Mouse (Mus musculus): ENCODE data around the gene Gm7697. TPM values are rescaled to one million over a fixed set of nuclear protein-coding genes. Genes with fewer than 3 reads are reported as not detected.
A peak's percentile ranks its signal among the peaks of the same experiment; 100 is the strongest.
"Not testable (repeated sequence)": the region's sequence is repeated elsewhere in the genome, so short reads cannot be mapped to it uniquely, and the experiment has no call there.

Gene Gm7697
- not detected in 2 replicates for total RNA-seq (2014; rRNA removed)
- polyA plus RNA-seq (2012; rRNA removed): not detected in 2 replicates

DNA sequence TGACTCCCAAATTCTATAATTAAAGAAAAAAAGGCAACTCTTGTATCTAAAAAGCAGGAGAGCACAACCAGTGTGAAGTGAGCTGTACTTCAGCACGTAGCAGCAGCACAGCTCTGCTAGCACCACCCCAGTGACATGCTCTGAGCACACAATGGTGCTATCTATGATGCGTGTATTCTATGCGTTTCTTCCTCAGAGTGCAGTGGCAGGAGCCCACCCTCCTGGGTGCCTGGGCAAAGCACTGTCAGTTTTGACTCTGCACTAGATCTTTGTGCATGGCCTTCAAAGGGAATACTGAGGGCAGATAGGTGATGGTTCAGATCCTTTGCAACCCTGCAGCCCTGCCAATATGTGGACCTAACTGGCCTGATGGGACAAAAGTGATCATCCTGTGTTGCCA lies at the start of gene Gm7697:
Gene Gm7697 (minus strand): TSS at position 101 of the 400 bp plus-strand sequence.
- not testable (repeated sequence) for H3K36me3 ChIP-seq (ENCODE audit: control insufficient read depth, insufficient read depth, low read length); H3K27me3 ChIP-seq (ENCODE audit: control insufficient read depth, insufficient read depth, low read length); H3K27ac ChIP-seq (replicated peaks; ENCODE audit: insufficient read depth, low read depth, low read length); H3K9ac ChIP-seq (ENCODE audit: low read depth, low read length); DNase-seq (ENCODE audit: extremely low read depth, low read depth, low spot score); H3K79me2 ChIP-seq (ENCODE audit: control insufficient read depth, insufficient read depth, low read length); H3K4me1 ChIP-seq (ENCODE audit: control insufficient read depth, insufficient read depth, low read length); H3K4me3 ChIP-seq (ENCODE audit: insufficient read depth, low read depth, low read length)
- 98% methylated on average over 3 of the region's 3 CpGs for WGBS

DNA sequence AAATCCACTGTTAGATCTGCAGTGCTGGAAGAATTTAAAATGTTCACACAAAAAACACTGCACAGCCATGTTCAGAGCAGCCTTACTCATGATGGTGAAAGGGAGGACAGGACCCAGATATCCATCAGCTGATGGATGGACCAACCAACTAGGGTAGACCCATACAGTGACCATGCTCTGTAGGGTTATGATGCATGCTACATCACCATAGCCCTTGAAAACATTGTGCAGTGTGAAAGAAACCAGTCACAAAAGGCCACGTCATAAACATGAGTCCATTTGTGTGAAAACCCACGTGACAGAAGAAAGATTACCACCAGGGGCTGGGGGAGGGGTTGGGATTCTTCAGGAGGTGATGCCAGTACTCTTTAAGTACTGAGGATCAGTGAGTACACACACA lies 28.5 kb upstream of the Gm7697 start:
- WGBS: 50% methylated on average over 2 of the region's 2 CpGs
- H3K9ac ChIP-seq (ENCODE audit: low read depth, low read length); H3K4me3 ChIP-seq (ENCODE audit: insufficient read depth, low read depth, low read length); H3K4me1 ChIP-seq (ENCODE audit: control insufficient read depth, insufficient read depth, low read length); H3K27ac ChIP-seq (replicated peaks; ENCODE audit: insufficient read depth, low read depth, low read length); DNase-seq (ENCODE audit: extremely low read depth, low read depth, low spot score); H3K36me3 ChIP-seq (ENCODE audit: control insufficient read depth, insufficient read depth, low read length); H3K79me2 ChIP-seq (ENCODE audit: control insufficient read depth, insufficient read depth, low read length); H3K27me3 ChIP-seq (ENCODE audit: control insufficient read depth, insufficient read depth, low read length): not testable (repeated sequence)

DNA sequence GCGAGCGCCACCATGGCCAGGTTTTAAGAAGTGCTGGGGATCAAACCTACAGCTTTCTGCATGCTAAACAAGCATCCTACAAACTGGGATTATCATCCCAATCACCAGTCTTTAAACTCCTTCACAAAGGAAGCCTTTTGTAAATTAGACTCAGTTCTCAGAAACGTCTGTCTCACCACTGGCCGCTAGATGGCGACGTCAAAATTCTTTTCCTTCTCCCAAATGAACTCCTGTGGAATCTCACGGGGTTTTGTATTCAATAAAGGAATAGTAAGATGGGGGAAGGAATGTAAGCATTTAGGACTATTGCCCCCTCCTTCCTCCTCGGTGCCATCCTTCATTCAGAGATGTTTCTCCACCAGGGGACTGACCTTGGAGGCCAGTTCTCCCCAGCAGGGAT lies 26.8 kb upstream of the Gm7697 start:
- not testable (repeated sequence) for H3K4me3 ChIP-seq (ENCODE audit: insufficient read depth, low read depth, low read length); H3K9ac ChIP-seq (ENCODE audit: low read depth, low read length); H3K27me3 ChIP-seq (ENCODE audit: control insufficient read depth, insufficient read depth, low read length); H3K36me3 ChIP-seq (ENCODE audit: control insufficient read depth, insufficient read depth, low read length); H3K4me1 ChIP-seq (ENCODE audit: control insufficient read depth, insufficient read depth, low read length); H3K27ac ChIP-seq (replicated peaks; ENCODE audit: insufficient read depth, low read depth, low read length); H3K79me2 ChIP-seq (ENCODE audit: control insufficient read depth, insufficient read depth, low read length)
- WGBS: 11% methylated on average over 8 of the region's 8 CpGs
- peak; percentile 13 for DNase-seq (ENCODE audit: extremely low read depth, low read depth, low spot score)

DNA sequence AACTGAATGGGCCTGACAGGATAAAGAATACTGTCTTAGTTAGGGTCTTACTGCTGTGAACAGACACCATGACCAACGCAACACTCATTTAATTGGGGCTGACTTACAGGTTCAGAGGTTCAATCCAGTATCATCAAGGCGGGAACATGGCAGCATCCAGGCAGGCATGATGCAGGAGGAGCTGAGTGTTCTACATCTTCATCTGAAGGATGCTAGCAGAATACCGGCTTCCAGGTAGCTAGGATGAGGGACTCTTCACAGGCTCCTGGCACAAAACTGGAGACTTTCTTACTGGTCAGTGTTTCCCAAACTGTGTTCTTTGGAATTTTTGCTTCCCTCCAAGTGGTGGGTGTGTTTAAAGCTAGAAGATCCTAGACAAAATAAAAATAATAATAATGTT lies 25.3 kb upstream of the Gm7697 start:
- not testable (repeated sequence) for H3K9ac ChIP-seq (ENCODE audit: low read depth, low read length); H3K4me1 ChIP-seq (ENCODE audit: control insufficient read depth, insufficient read depth, low read length); H3K27me3 ChIP-seq (ENCODE audit: control insufficient read depth, insufficient read depth, low read length); H3K27ac ChIP-seq (replicated peaks; ENCODE audit: insufficient read depth, low read depth, low read length); DNase-seq (ENCODE audit: extremely low read depth, low read depth, low spot score); H3K79me2 ChIP-seq (ENCODE audit: control insufficient read depth, insufficient read depth, low read length); H3K36me3 ChIP-seq (ENCODE audit: control insufficient read depth, insufficient read depth, low read length); H3K4me3 ChIP-seq (ENCODE audit: insufficient read depth, low read depth, low read length)
- WGBS: 97% methylated on average over 3 of the region's 3 CpGs

DNA sequence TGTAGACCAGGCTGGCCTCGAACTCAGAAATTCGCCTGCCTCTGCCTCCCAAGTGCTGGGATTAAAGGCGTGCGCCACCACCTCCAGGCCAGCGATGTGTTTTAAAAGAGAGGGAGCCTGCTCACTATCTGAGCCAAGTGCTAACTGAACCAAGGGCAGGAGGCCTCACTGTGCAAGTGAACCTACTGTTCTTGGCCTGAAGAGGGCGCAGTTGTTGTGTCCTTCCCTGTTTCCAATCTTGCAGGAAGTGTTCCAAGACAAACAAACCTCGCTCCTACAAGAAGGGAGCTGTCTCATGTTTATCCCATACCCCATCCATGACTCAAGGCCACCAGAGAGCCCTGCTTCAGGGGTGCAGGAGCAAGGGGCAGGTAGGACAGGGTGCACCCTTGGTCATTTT lies 24.4 kb upstream of the Gm7697 start:
- not testable (repeated sequence) for H3K36me3 ChIP-seq (ENCODE audit: control insufficient read depth, insufficient read depth, low read length); H3K27me3 ChIP-seq (ENCODE audit: control insufficient read depth, insufficient read depth, low read length); H3K27ac ChIP-seq (replicated peaks; ENCODE audit: insufficient read depth, low read depth, low read length); H3K4me3 ChIP-seq (ENCODE audit: insufficient read depth, low read depth, low read length); H3K79me2 ChIP-seq (ENCODE audit: control insufficient read depth, insufficient read depth, low read length); H3K4me1 ChIP-seq (ENCODE audit: control insufficient read depth, insufficient read depth, low read length); H3K9ac ChIP-seq (ENCODE audit: low read depth, low read length)
- 64% methylated on average over 7 of the region's 7 CpGs for WGBS
- DNase-seq (ENCODE audit: extremely low read depth, low read depth, low spot score): peak; percentile 26
- TF ChIP-seq CTCF (IDR thresholded peaks at IDR 0.05; ENCODE audit: low read depth, low read length): peak; percentile 32; the same call in 1 of the 2 replicates

DNA sequence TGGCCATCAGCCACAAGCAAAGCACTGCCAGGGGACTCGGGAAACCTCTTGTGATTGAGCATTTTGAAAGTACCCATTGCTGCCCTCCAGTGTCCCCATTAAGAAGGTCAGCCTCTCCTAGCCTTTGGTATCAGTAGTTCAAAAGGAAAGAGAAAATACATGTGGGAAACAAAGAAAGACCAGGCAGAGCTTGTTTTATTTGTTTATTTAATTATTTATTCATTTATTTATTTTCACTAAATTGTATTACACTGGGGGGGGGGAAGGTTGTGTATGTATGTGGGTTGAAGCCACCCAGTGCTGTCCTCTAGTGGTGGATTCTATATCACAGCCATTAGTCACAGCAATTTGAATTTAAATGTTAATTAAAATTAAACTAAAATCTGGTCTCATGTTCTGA lies 22.2 kb upstream of the Gm7697 start:
- not testable (repeated sequence) for H3K4me1 ChIP-seq (ENCODE audit: control insufficient read depth, insufficient read depth, low read length); H3K79me2 ChIP-seq (ENCODE audit: control insufficient read depth, insufficient read depth, low read length); H3K36me3 ChIP-seq (ENCODE audit: control insufficient read depth, insufficient read depth, low read length); H3K27ac ChIP-seq (replicated peaks; ENCODE audit: insufficient read depth, low read depth, low read length); H3K27me3 ChIP-seq (ENCODE audit: control insufficient read depth, insufficient read depth, low read length); H3K9ac ChIP-seq (ENCODE audit: low read depth, low read length); H3K4me3 ChIP-seq (ENCODE audit: insufficient read depth, low read depth, low read length)
- peak; percentile 56 for DNase-seq (ENCODE audit: extremely low read depth, low read depth, low spot score)
- WGBS: 7% methylated on average over 1 of the region's 1 CpGs

DNA sequence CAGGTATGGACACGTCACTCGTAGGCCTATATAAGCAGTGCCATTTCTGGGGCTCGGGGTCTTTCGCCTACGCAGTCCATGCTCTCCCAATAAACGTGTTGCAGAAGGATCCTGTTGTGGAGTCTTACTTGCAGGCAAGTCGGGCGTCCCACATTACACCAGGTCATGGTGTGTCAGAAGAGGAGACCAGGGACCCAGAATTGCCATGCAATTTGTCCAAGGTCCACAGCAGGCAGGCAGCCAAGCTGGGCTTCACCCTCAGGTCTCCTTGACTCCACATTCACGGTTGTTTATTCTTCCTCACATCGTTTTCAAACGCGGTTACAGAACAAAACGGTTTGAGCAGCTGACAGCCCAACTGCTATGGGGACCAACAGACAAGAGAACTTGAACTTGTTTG lies 21.7 kb upstream of the Gm7697 start:
- H3K27me3 ChIP-seq (ENCODE audit: control insufficient read depth, insufficient read depth, low read length); H3K4me3 ChIP-seq (ENCODE audit: insufficient read depth, low read depth, low read length); H3K4me1 ChIP-seq (ENCODE audit: control insufficient read depth, insufficient read depth, low read length); H3K9ac ChIP-seq (ENCODE audit: low read depth, low read length); H3K27ac ChIP-seq (replicated peaks; ENCODE audit: insufficient read depth, low read depth, low read length); H3K79me2 ChIP-seq (ENCODE audit: control insufficient read depth, insufficient read depth, low read length); H3K36me3 ChIP-seq (ENCODE audit: control insufficient read depth, insufficient read depth, low read length): not testable (repeated sequence)
- peak; percentile 6 for DNase-seq (ENCODE audit: extremely low read depth, low read depth, low spot score)
- WGBS: 56% methylated on average over 13 of the region's 13 CpGs

DNA sequence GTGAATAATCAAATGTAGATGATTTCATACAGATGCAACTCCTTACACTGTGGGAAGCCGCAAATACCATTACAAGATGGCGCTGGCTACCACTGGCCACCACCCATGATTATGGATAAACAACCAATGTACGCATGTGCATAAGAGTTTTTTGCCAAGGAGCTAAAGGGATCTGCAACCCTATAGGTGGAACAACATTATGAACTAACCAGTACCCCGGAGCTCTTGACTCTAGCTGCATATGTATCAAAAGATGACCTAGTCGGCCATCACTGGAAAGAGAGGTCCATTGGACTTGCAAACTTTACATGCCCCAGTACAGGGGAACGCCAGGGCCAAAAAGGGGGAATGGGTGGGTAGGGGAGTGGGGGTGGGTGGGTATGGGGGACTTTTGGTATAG lies 21.2 kb upstream of the Gm7697 start:
- H3K79me2 ChIP-seq (ENCODE audit: control insufficient read depth, insufficient read depth, low read length); H3K27ac ChIP-seq (replicated peaks; ENCODE audit: insufficient read depth, low read depth, low read length); H3K4me1 ChIP-seq (ENCODE audit: control insufficient read depth, insufficient read depth, low read length); H3K27me3 ChIP-seq (ENCODE audit: control insufficient read depth, insufficient read depth, low read length); H3K4me3 ChIP-seq (ENCODE audit: insufficient read depth, low read depth, low read length); H3K9ac ChIP-seq (ENCODE audit: low read depth, low read length); H3K36me3 ChIP-seq (ENCODE audit: control insufficient read depth, insufficient read depth, low read length); DNase-seq (ENCODE audit: extremely low read depth, low read depth, low spot score): not testable (repeated sequence)
- WGBS: 94% methylated on average over 6 of the region's 6 CpGs

DNA sequence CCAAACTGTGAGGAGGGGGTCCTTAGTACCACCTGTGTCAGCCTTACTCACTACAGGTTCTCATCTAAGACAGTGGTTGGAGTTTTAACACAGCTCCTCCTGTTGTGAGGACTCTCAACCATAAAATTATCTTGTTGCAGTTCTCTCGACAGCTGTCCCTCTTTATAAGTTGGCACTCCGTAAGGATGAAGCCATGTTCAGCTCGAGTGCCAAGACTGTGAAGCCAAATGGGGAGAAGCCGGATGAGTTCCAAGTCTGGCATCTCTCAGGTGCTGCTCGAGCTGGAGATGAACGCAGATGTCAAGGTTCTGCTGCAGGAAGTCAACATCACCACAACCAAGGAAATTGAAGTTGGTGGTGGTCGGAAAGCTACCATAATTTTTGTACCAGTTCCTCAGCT lies 18.0 kb upstream of the Gm7697 start:
- 85% methylated on average over 7 of the region's 7 CpGs for WGBS

More for the DNA sequence above, 18.0 kb upstream of the Gm7697 start:
- H3K27me3 ChIP-seq (ENCODE audit: control insufficient read depth, insufficient read depth, low read length); H3K4me3 ChIP-seq (ENCODE audit: insufficient read depth, low read depth, low read length); DNase-seq (ENCODE audit: extremely low read depth, low read depth, low spot score); H3K4me1 ChIP-seq (ENCODE audit: control insufficient read depth, insufficient read depth, low read length); H3K9ac ChIP-seq (ENCODE audit: low read depth, low read length); H3K79me2 ChIP-seq (ENCODE audit: control insufficient read depth, insufficient read depth, low read length); H3K36me3 ChIP-seq (ENCODE audit: control insufficient read depth, insufficient read depth, low read length); H3K27ac ChIP-seq (replicated peaks; ENCODE audit: insufficient read depth, low read depth, low read length): not testable (repeated sequence)

All from liver, adult 2 months (tissue).